Mouse (Mus musculus) layer of hippocampus, adult 9-10 months (tissue): Measurements from ENCODE around the gene Ivd.

Source experiments
- DNase-seq: peaks from one replicate; pipeline ENCODE4 v3.0.0; 2022; ENCODE audit warnings: low spot score

The Ivd gene

GRCm38 (mm10) chr2:118910605-118911278 lies 49.0 kb downstream of the Ivd start:
- no peak for DNase-seq

GRCm38 (mm10) chr2:118912706-118913105 lies 51.0 kb downstream of the Ivd start:
- DNase-seq, result no peak

GRCm38 (mm10) chr2:118913551-118914276 lies 52.0 kb downstream of the Ivd start:
- no peak for DNase-seq

- no peak for DNase-seq
Measured at GRCm38 (mm10) chr2:118914685-118915084, 52.9 kb downstream of the Ivd start.

- no peak for DNase-seq
Measured at GRCm38 (mm10) chr2:118916436-118916835, 54.7 kb downstream of the Ivd start.

- DNase-seq, result no peak
Measured at GRCm38 (mm10) chr2:118918543-118918942, 56.8 kb downstream of the Ivd start.

GRCm38 (mm10) chr2:118920428-118920827 lies 58.7 kb downstream of the Ivd start:
- DNase-seq, result no peak

- DNase-seq, result no peak
Measured at GRCm38 (mm10) chr2:118925952-118926351, 64.2 kb downstream of the Ivd start.

GRCm38 (mm10) chr2:118926361-118926997 lies 64.7 kb downstream of the Ivd start, which contains the start of gene Chst14:
Gene Chst14, plus strand, starts transcription at chr2:118926496.
- no peak for DNase-seq

GRCm38 (mm10) chr2:118926998-118927739 lies 65.4 kb downstream of the Ivd start:
- no peak for DNase-seq
